ENCODE assay signal across 15 mouse cellular contexts in genomic region chr13:41807300-41807699, GRCm38 (mm10). TPM values are rescaled to one million over a fixed set of nuclear protein-coding genes. Genes with fewer than 3 reads are reported as not detected.
DNase-seq lines count a peak whose midpoint lies in the region; ATAC-seq lines count a peak whose summit lies in the region.
"Had no signal": no experiment of that assay in that cellular context is flagged by ENCODE, and none has a peak within 500 bp of the region (broad histone marks: within the 10 kb centered on the region; RNA-seq: fewer than 3 reads in every experiment).

No protein-coding gene starts in this region.

- H3K4me2 ChIP-seq in hindbrain, embryonic 13.5 days, result no peak overlapping the region
- H3K4me2 ChIP-seq in forebrain, embryonic 11.5 days (ENCODE audit: low read depth, low read length, severe bottlenecking), result no peak overlapping the region
- H3K4me2 ChIP-seq in hindbrain, embryonic 14.5 days (replicated peaks), result no peak overlapping the region
- H3K4me2 ChIP-seq in neural tube, embryonic 13.5 days, result no peak overlapping the region
- H3K4me2 ChIP-seq: kidney, embryonic 15.5 days had no signal

- no peaks in the 10 kb centered on the region for H3K27me3 ChIP-seq in hindbrain, embryonic 13.5 days
- no peaks in the 10 kb centered on the region for H3K27me3 ChIP-seq in hindbrain, embryonic 10.5 days (ENCODE audit: insufficient read depth, poor library complexity, severe bottlenecking)
- no peaks in the 10 kb centered on the region for H3K27me3 ChIP-seq in forebrain, embryonic 11.5 days (ENCODE audit: control insufficient read depth, insufficient read depth, low read length)
- no peaks in the 10 kb centered on the region for H3K27me3 ChIP-seq in hindbrain, embryonic 14.5 days (ENCODE audit: control insufficient read depth, insufficient read depth, low read length)
- no peaks in the 10 kb centered on the region for H3K27me3 ChIP-seq in neural tube, embryonic 13.5 days
- H3K27me3 ChIP-seq: kidney, embryonic 15.5 days had no signal

- H3K36me3 ChIP-seq in hindbrain, embryonic 13.5 days, result no peaks in the 10 kb centered on the region
- no peaks in the 10 kb centered on the region for H3K36me3 ChIP-seq in hindbrain, embryonic 10.5 days
- no peaks in the 10 kb centered on the region for H3K36me3 ChIP-seq in forebrain, embryonic 11.5 days (ENCODE audit: control insufficient read depth, insufficient read depth, low read length)
- no peaks in the 10 kb centered on the region for H3K36me3 ChIP-seq in hindbrain, embryonic 14.5 days (replicated peaks; ENCODE audit: control insufficient read depth, insufficient read depth)
- no peaks in the 10 kb centered on the region for H3K36me3 ChIP-seq in neural tube, embryonic 13.5 days
- H3K36me3 ChIP-seq: G1E; kidney, embryonic 15.5 days had no signal

- peak overlapping the region; percentile 25; the same call in 1 of the 2 replicates for H3K27ac ChIP-seq in hindbrain, embryonic 13.5 days
- no peak overlapping the region for H3K27ac ChIP-seq in hindbrain, embryonic 10.5 days
- peak overlapping the region; percentile 89 for H3K27ac ChIP-seq in forebrain, embryonic 11.5 days (ENCODE audit: low read depth, low read length)
- 0 out of 2 replicates have a peak overlapping the region, but pooled peaks have one; percentile 47 for H3K27ac ChIP-seq in hindbrain, embryonic 14.5 days
- 0 out of 2 replicates have a peak overlapping the region, but pooled peaks have one; percentile 33 for H3K27ac ChIP-seq in neural tube, embryonic 13.5 days (replicated peaks)
- H3K27ac ChIP-seq: kidney, embryonic 15.5 days had no signal

- WGBS in hindbrain, embryonic 13.5 days, result 37% methylated on average over 4 of the region's 4 CpGs
- WGBS in hindbrain, embryonic 10.5 days, result 61% methylated on average over 4 of the region's 4 CpGs
- 39% methylated on average over 4 of the region's 4 CpGs for WGBS in forebrain, embryonic 11.5 days
- WGBS in hindbrain, embryonic 14.5 days, result 39% methylated on average over 4 of the region's 4 CpGs
- WGBS in neural tube, embryonic 13.5 days, result 37% methylated on average over 4 of the region's 4 CpGs

- DNase-seq in hindbrain, embryonic 10.5 days (ENCODE audit: low spot score), result no peak
- DNase-seq in forebrain, embryonic 11.5 days (ENCODE audit: low spot score), result peak; percentile 63
- DNase-seq in hindbrain, embryonic 14.5 days (ENCODE audit: low spot score), result no peak
- no peak for DNase-seq in lung, postnatal 14 days
- no peak for DNase-seq in adrenal gland, postnatal 36 days
- DNase-seq: adrenal gland, adult 2 months; cerebellum, adult 9-11 months; heart, adult 11 months; liver, postnatal 0 days; lung, postnatal 4 days; thymus, postnatal 4 days had no signal

- no peaks in the 10 kb centered on the region for H3K9me3 ChIP-seq in hindbrain, embryonic 13.5 days
- no peaks in the 10 kb centered on the region for H3K9me3 ChIP-seq in hindbrain, embryonic 10.5 days
- H3K9me3 ChIP-seq in forebrain, embryonic 11.5 days (ENCODE audit: control insufficient read depth, low read length), result no peaks in the 10 kb centered on the region
- H3K9me3 ChIP-seq in hindbrain, embryonic 14.5 days (ENCODE audit: control insufficient read depth, low read length), result no peaks in the 10 kb centered on the region
- no peaks in the 10 kb centered on the region for H3K9me3 ChIP-seq in neural tube, embryonic 13.5 days
- H3K9me3 ChIP-seq: G1E; kidney, embryonic 15.5 days had no signal

- peaks cover 3% of the 10 kb centered on the region; the same call in 1 of the 2 replicates for H3K4me1 ChIP-seq in hindbrain, embryonic 13.5 days (replicated peaks)
- H3K4me1 ChIP-seq in hindbrain, embryonic 10.5 days (replicated peaks), result peaks cover 13% of the 10 kb centered on the region
- no peaks in the 10 kb centered on the region for H3K4me1 ChIP-seq in forebrain, embryonic 11.5 days (replicated peaks; ENCODE audit: control insufficient read depth, insufficient read depth, low read length)
- H3K4me1 ChIP-seq in hindbrain, embryonic 14.5 days (replicated peaks; ENCODE audit: control insufficient read depth, insufficient read depth, low read length), result no peaks in the 10 kb centered on the region
- H3K4me1 ChIP-seq in neural tube, embryonic 13.5 days (replicated peaks), result peaks cover 2% of the 10 kb centered on the region; the same call in 1 of the 2 replicates

- no peak overlapping the region for H3K4me3 ChIP-seq in hindbrain, embryonic 13.5 days
- no peak overlapping the region for H3K4me3 ChIP-seq in hindbrain, embryonic 10.5 days
- H3K4me3 ChIP-seq in forebrain, embryonic 11.5 days (ENCODE audit: low read depth, low read length), result no peak overlapping the region
- H3K4me3 ChIP-seq in hindbrain, embryonic 14.5 days (replicated peaks; ENCODE audit: low read length), result no peak overlapping the region
- no peak overlapping the region for H3K4me3 ChIP-seq in neural tube, embryonic 13.5 days
- H3K4me3 ChIP-seq: kidney, embryonic 15.5 days had no signal

- no peak overlapping the region for H3K9ac ChIP-seq in hindbrain, embryonic 13.5 days
- no peak overlapping the region for H3K9ac ChIP-seq in forebrain, embryonic 11.5 days (ENCODE audit: low read length)
- H3K9ac ChIP-seq in hindbrain, embryonic 14.5 days, result no peak overlapping the region
- no peak overlapping the region for H3K9ac ChIP-seq in neural tube, embryonic 13.5 days
- H3K9ac ChIP-seq: kidney, embryonic 15.5 days; liver, postnatal 0 days had no signal

- ATAC-seq in hindbrain, embryonic 13.5 days (ENCODE audit: low FRiP score), result peak; percentile 57; the same call in 1 of the 2 replicates
- peak; percentile 86 for ATAC-seq in forebrain, embryonic 11.5 days (replicated peaks; ENCODE audit: low FRiP score)
- peak; percentile 70 for ATAC-seq in hindbrain, embryonic 14.5 days (ENCODE audit: low FRiP score)
- peak; percentile 61 for ATAC-seq in neural tube, embryonic 13.5 days (ENCODE audit: low read depth)
- ATAC-seq: liver, postnatal 0 days had no signal

RNA-seq across cellular contexts. Expression of gene Adtrp, which starts 40.2 kb away (rescaled TPM):
- 0.65 and 0.70 TPM in 2 replicates for polyA plus RNA-seq in hindbrain, embryonic 13.5 days (2015; fragmentation: Nextera tagmentation; extraction: Ambion mirVana)
- polyA plus RNA-seq in hindbrain, embryonic 10.5 days (2016; fragmentation: Nextera tagmentation; extraction: Ambion mirVana), result not detected in 2 replicates
- polyA plus RNA-seq in forebrain, embryonic 11.5 days (2014; fragmentation: Nextera tagmentation; extraction: Ambion mirVana), result not detected in 2 replicates
- polyA plus RNA-seq in hindbrain, embryonic 14.5 days (2014; fragmentation: Nextera tagmentation; extraction: Ambion mirVana), result 0.21 TPM in 1 of 2 replicates, not detected in the other
- polyA plus RNA-seq in neural tube, embryonic 13.5 days (2015; fragmentation: Nextera tagmentation; extraction: Ambion mirVana), result 1.5 and 2.7 TPM in 2 replicates
- 10 to 100 TPM; 22.5 to 45.9 TPM for total RNA-seq in adrenal gland, postnatal 36 days (2021)
- total RNA-seq: G1E had no signal
- polyA plus RNA-seq: G1E had no signal
